Mouse (Mus musculus): ENCODE measurements around the gene Cx3cr1.
A peak's percentile ranks its signal among the peaks of the same experiment; 100 is the strongest.

Gene Cx3cr1

GRCm38 (mm10) chr9:120082691-120083090 lies 13.0 kb upstream of the Cx3cr1 start:
- DNase-seq (ENCODE audit: low read depth, low spot score): no peak

- DNase-seq (ENCODE audit: low read depth, low spot score): no peak
Observed at GRCm38 (mm10) chr9:120081967-120082366, 12.3 kb upstream of the Cx3cr1 start.

- no peak for DNase-seq (ENCODE audit: low read depth, low spot score)
Observed at GRCm38 (mm10) chr9:120081247-120081646, 11.6 kb upstream of the Cx3cr1 start.

GRCm38 (mm10) chr9:120080546-120081108 lies 10.9 kb upstream of the Cx3cr1 start:
- DNase-seq (ENCODE audit: low read depth, low spot score): no peak

GRCm38 (mm10) chr9:120079901-120080300 lies 10.2 kb upstream of the Cx3cr1 start:
- DNase-seq (ENCODE audit: low read depth, low spot score): no peak

GRCm38 (mm10) chr9:120078241-120078640 lies 8.6 kb upstream of the Cx3cr1 start:
- no peak for DNase-seq (ENCODE audit: low read depth, low spot score)

- DNase-seq (ENCODE audit: low read depth, low spot score): no peak
Observed at GRCm38 (mm10) chr9:120074516-120074915, 4.8 kb upstream of the Cx3cr1 start.

- DNase-seq (ENCODE audit: low read depth, low spot score): peak; percentile 62
Observed at GRCm38 (mm10) chr9:120073169-120073568, 3.5 kb upstream of the Cx3cr1 start.

GRCm38 (mm10) chr9:120071251-120071650 lies 1.6 kb upstream of the Cx3cr1 start:
- DNase-seq (ENCODE audit: low read depth, low spot score): no peak

GRCm38 (mm10) chr9:120068047-120068446 lies 1.6 kb downstream of the Cx3cr1 start:
- no peak for DNase-seq (ENCODE audit: low read depth, low spot score)

- DNase-seq (ENCODE audit: low read depth, low spot score): no peak
Observed at GRCm38 (mm10) chr9:120067609-120068008, 2.1 kb downstream of the Cx3cr1 start.

GRCm38 (mm10) chr9:120064317-120064716 lies 5.4 kb downstream of the Cx3cr1 start:
- DNase-seq (ENCODE audit: low read depth, low spot score): no peak

GRCm38 (mm10) chr9:120058730-120059129 lies 10.9 kb downstream of the Cx3cr1 start:
- DNase-seq (ENCODE audit: low read depth, low spot score): no peak

- no peak for DNase-seq (ENCODE audit: low read depth, low spot score)
Observed at GRCm38 (mm10) chr9:120056201-120056600, 13.5 kb downstream of the Cx3cr1 start.

GRCm38 (mm10) chr9:120054545-120055277 lies 15.0 kb downstream of the Cx3cr1 start:
- DNase-seq (ENCODE audit: low read depth, low spot score): no peak

GRCm38 (mm10) chr9:120049407-120049806 lies 20.3 kb downstream of the Cx3cr1 start:
- no peak for DNase-seq (ENCODE audit: low read depth, low spot score)

- no peak for DNase-seq (ENCODE audit: low read depth, low spot score)
Observed at GRCm38 (mm10) chr9:120048495-120048894, 21.2 kb downstream of the Cx3cr1 start.

- no peak for DNase-seq (ENCODE audit: low read depth, low spot score)
Observed at GRCm38 (mm10) chr9:120043115-120043514, 26.6 kb downstream of the Cx3cr1 start.

- no peak for DNase-seq (ENCODE audit: low read depth, low spot score)
Observed at GRCm38 (mm10) chr9:120037414-120037813, 32.3 kb downstream of the Cx3cr1 start.

- DNase-seq (ENCODE audit: low read depth, low spot score): no peak
Observed at GRCm38 (mm10) chr9:120034375-120034774, 35.3 kb downstream of the Cx3cr1 start.

GRCm38 (mm10) chr9:120032710-120033109 lies 37.0 kb downstream of the Cx3cr1 start:
- DNase-seq (ENCODE audit: low read depth, low spot score): no peak

- no peak for DNase-seq (ENCODE audit: low read depth, low spot score)
Observed at GRCm38 (mm10) chr9:120030421-120030820, 39.3 kb downstream of the Cx3cr1 start.

- no peak for DNase-seq (ENCODE audit: low read depth, low spot score)
Observed at GRCm38 (mm10) chr9:120029880-120030279, 39.8 kb downstream of the Cx3cr1 start.
